Mouse (Mus musculus): ENCODE measurements around the gene Rhbg.
A peak's percentile ranks its signal among the peaks of the same experiment; 100 is the strongest.

The Rhbg gene

DNA sequence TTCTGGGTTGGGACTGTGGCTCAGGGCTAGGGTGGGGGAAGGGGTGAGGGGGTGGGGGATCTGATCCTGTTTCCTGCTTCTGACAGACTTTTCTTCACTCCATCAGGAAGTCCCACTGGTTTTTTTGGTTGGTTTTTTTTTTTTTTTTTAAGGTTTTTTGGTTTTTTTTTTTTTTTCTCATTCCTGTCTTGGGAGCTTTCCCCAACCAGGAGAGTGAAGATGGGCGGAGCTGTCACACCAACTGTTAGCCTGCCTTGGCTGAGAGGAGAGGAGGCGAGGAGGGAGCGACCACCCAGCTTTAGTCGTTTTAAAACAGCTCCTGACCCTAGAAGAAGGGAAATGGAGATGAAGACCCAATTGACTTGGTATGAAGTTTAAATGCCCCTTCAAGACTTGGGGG, 27.2 kb downstream of the Rhbg start:
- DNase-seq, result no peak

- no peak for DNase-seq
These were observed 28.2 kb downstream of the Rhbg start for GRCm38 (mm10) chr3:88226101-88226845.

DNA sequence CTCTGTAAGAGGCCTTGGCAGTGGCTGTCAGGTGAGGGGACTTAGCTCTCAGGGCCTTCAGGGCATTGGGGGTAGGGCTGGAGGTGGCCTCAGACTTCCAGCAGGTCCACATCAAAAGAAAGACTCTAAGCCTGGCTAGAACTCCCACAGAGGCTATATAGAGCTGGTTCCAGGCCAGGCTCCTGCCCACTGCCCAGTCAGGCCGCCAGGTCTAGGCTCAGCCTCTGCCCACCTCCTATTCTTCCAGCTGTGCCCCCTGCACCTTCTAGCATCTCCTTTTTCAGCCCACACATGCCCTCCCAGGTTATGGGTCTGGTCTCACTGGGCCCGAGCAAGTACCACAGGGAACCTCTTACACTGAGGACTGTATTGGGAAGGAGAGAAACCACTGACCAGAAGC, 29.6 kb downstream of the Rhbg start:
- DNase-seq, result no peak

GRCm38 (mm10) chr3:88222446-88222845, 32.1 kb downstream of the Rhbg start:
- no peak for DNase-seq

- DNase-seq, result no peak
These were observed 32.8 kb downstream of the Rhbg start for GRCm38 (mm10) chr3:88221519-88222390.

- peak; percentile 88 for DNase-seq
These were observed 33.7 kb downstream of the Rhbg start for GRCm38 (mm10) chr3:88220842-88221241.

GRCm38 (mm10) chr3:88219940-88220339, 34.6 kb downstream of the Rhbg start:
- no peak for DNase-seq

DNA sequence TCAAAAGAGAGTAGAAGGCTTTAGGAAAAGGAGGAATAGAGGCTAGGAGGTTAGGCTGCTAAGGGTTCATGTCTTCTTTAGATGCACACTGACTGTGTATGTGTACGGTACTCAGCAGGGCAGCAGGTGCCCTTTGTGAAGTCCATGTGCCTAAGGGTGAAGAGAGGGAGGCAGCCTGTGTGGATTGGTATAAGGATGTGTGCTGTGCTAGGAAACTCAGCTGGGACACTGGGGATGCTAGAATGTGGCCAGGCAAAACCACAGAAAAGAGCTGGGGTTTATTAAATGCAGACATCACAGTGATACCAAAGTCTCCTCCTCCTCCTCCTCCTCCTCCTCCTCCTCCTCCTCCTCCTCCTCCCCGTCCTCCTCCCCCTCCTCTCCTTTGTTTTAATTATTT, 36.8 kb downstream of the Rhbg start:
- DNase-seq, result no peak

GRCm38 (mm10) chr3:88216534-88217326, 37.8 kb downstream of the Rhbg start:
- no peak for DNase-seq

DNA sequence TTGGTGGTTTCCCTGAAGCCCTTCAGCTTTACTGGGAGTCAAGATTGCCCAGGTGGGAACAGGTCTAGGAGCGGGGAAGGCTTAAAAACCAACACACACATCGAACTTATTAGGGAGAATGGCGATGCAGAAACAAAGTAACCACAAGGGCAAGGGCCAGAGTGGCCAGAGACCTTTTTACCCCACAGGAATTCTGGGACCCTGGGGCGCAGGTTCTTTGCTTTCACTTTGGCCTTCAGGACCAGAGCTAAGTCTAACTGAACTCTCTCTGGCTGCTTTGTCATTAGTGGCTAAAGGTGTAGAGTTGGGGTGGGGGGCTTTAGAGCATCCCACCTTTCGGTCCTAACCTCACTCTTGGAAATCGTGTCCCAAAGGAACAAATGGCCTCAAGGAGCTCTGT, 38.4 kb downstream of the Rhbg start:
- DNase-seq, result no peak

- no peak for DNase-seq
These were observed 38.9 kb downstream of the Rhbg start for GRCm38 (mm10) chr3:88215553-88216004.

DNA sequence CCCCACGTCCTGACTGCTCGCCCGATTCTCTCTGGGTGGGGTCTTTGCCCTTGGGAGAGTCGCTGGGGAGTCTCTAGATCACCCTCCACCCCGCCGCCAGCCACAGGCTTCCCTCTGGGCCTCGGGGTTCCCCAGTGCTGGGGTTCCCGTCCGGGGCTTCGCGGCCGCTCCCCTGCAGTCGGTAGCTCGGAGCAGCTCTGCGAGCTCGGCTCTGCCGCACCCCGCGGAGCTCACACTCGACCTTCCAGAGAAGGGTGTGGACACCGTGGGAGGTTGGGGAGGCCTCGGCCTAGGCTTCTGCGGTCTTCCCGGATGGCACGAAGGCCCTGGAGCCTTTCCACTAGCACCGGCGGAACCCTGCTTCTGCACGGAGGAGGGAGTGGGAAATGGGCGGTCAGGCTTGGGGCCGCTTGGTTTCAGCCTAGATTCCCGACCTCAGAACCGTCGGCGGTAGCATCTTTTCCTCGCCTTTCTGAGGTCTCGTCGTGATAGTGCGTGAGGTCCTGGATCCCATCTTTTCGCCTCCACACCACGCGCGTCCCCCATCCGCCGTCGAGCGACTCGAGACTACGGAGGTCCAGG, 39.4 kb downstream of the Rhbg start:
- no peak for DNase-seq

- no peak for DNase-seq
These were observed 40.1 kb downstream of the Rhbg start for GRCm38 (mm10) chr3:88214197-88214938.

- no peak for DNase-seq
These were observed 41.5 kb downstream of the Rhbg start for GRCm38 (mm10) chr3:88213019-88213418.

GRCm38 (mm10) chr3:88212356-88212755, 42.2 kb downstream of the Rhbg start:
- no peak for DNase-seq

DNA sequence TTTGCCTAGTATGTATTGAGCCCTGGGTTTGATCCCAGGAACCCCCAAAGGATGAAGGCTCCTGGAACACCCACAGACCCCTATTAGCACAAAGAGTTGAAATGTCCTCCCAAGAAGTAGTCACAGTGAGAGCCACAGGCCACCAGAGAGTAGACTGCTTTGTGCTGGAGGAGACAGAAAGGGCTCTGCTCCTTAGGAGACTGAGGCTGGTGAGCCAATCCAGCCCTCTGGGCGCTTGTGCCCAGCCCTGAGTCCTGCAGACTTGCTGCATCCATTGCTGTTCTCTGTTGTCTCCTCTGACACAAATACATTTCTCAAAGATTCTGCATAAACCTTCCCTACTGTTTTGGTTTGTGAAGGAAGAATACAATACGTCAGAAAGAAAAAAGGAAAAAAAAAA, 43.6 kb downstream of the Rhbg start:
- no peak for DNase-seq

GRCm38 (mm10) chr3:88210121-88210520, 44.4 kb downstream of the Rhbg start:
- DNase-seq, result no peak

DNA sequence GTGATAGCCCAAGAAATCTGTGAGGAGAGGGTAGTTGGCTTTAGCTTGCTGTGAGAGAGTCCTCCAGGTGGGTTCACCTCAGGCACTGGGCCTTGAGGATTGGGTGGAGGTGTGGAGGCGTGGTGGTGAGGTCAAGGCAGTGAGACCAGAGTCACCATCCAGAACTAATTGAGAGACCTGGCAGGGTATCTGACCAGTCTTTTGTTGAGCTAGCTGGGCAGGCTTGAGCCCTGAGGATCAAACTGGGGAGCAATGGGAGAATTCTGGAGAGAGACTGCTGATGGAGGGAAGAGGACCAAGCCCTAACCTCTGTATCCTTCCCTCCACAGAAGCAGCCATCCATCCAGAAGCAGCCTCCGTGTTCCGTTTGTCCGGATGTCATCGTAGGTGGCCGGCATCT, 45.2 kb downstream of the Rhbg start:
- no peak for DNase-seq

DNA sequence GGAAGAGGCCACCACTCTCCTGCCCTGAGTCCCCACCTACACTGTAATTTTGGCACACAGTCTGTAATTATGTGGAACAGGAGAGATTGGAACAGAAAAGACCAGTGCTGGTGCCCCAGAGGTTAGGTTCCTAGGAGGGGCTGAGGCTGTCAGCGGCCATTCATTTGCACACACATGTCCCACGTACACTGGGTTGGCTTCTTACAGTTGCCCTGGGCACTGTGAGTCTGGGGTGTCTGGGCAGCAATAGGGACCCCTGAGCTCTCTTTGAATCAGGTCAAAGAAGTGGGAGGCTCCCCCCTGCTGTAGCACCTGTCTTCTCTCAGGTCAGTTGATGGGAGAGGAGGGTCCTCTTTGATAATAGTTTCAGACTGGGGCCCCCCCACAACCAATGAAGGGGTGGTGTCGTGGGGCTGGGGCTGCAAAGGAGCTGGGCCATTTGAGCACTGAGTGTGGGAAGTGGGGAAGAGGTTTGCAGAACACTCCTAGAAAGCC, 46.2 kb downstream of the Rhbg start:
- no peak for DNase-seq

DNA sequence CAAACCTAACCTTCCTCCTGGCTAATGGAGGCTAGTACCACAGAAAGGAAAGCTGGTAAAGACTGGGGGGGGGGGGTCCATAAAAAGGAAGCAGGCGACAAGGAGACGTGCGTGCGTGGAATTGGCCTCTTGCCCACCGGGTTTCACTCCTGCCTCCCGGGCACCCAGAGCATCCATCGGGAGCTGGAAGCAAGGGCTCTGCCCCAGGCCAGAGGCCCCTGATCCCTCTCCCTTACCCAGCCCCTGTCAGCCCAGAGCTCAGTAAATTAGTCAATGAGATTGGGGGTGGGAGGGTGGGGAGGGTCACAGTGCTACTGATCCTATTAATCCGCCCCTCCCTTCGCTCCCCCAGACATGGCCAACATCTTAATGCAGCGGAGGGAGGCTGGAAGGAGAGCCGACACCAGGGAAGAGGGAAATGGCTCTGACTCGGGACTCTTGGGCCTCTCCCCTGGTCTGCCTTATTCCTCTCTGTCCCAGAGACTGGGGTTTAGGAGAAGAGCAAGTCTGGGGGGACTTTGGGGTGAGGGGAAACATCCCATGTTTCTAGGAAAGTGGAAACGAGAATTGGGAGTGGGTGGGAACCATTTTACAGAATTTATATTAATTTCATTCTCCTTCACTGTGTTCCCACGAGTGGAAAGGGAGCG, 46.9 kb downstream of the Rhbg start:
- DNase-seq, result no peak

DNA sequence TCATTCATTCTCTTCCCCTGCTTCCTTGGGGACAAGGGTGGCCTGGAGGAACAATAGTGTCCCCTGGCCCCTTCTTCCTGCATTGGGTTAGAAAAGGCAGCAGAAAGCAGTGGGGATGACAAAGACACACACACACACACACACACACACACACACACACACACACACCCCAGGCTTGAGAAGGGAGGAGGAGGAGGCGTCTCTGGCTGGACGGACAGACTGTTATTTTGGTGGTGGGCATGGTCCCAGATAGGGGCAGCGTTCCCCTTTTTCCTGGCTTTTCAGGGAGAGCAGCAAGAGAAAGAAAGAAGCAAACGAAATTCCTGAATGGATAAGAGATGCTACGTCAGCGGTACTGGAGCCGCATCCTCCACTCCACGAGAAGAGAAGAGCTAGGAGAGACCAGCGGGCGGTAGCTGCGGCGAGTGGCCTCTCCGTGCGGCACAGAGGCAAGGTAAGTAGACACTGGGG, 47.6 kb downstream of the Rhbg start:
- no peak for DNase-seq

Data from kidney, postnatal 14 days (tissue).